Mouse (Mus musculus): ENCODE results near the gene Bloc1s6. TPM values are rescaled to one million over a fixed set of nuclear protein-coding genes. Genes with fewer than 3 reads are reported as not detected.

Bloc1s6 gene
- polyA plus RNA-seq, 1 experiment from 2014 or later: 75.4 TPM

DNA sequence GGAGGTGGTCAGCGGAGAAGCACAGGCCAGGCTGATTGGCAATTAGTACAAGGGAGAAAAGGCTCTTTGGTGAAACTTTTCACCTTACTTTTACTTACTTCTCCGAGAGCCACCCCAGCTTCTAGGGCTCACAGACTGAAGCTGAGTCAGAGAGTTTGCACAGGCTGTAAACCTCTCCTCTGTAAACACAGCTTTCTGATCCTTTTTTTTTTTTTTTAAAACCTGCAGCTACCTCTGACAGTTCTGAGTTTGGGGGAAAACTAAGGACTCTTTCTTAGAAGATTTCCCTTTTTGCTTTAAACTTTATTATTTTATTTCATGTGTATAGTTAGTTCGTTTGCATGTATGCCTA is 27.5 kb downstream of the Bloc1s6 start:
- no peak overlapping the region for H3K9ac ChIP-seq
- peaks cover 40% of the 10 kb centered on the region for H3K27me3 ChIP-seq
- H3K27ac ChIP-seq (replicated peaks): no peak overlapping the region
- H3K4me1 ChIP-seq (replicated peaks): peaks cover 9% of the 10 kb centered on the region
- H3K9me3 ChIP-seq: no peaks in the 10 kb centered on the region
- WGBS: 27% methylated on average over 3 of the region's 3 CpGs
- H3K4me2 ChIP-seq: peak overlapping the region; percentile 75
- no peaks in the 10 kb centered on the region for H3K36me3 ChIP-seq
- no peak for ATAC-seq (ENCODE audit: low read depth)
- H3K4me3 ChIP-seq: peak overlapping the region; percentile 40

DNA sequence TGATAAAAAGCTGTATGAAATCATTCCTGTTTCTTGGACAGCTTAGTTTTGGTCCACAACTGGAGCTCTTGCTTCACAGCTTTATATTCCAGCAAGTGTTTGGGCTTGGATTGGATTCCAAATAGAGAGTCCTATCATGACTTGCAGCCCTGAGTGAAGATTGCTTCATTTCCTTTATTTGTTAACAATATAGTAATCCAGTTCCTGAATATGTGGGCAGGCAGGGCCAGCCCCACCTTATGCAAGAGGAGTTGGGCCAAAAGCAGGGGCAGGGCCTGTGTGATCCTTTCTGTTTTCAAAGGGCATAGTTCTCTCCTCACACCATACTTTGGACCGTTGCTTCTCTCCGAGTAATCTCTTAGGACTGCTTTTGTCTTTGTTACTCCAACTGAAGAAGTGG is 32.7 kb downstream of the Bloc1s6 start:
- no peaks in the 10 kb centered on the region for H3K36me3 ChIP-seq
- peaks cover 10% of the 10 kb centered on the region for H3K27me3 ChIP-seq
- no peak overlapping the region for H3K4me3 ChIP-seq
- H3K4me2 ChIP-seq: no peak overlapping the region
- no peak overlapping the region for H3K9ac ChIP-seq
- H3K27ac ChIP-seq (replicated peaks): no peak overlapping the region
- H3K4me1 ChIP-seq (replicated peaks): no peaks in the 10 kb centered on the region
- no peaks in the 10 kb centered on the region for H3K9me3 ChIP-seq
- WGBS: 79% methylated on average over 2 of the region's 2 CpGs
- no peak for ATAC-seq (ENCODE audit: low read depth)

DNA sequence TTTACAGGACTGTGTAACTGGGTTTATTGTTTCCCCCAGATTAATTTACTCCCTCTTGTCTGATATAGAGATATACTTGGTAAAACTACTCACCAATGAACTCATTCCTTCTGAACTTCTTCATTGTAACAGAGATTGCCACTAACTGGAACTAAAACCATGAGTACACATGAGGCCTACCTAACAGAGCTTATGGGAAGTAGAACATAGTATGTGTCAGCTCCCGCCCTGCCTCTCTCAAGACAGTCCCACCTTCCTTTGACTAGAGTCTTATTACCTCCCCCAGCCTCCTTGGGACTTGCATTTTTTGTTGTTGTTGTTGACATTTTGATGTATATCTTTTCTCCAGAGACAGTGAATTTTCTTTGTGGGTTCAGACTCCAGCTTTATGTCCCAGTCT is 34.6 kb downstream of the Bloc1s6 start:
- Histone ChIP-seq H3K36me3 (no peaks in the 10 kb centered on the region), H3K9ac (no peak overlapping the region), H3K9me3 (no peaks in the 10 kb centered on the region), H3K27ac (replicated peaks) (no peak overlapping the region), H3K4me2 (no peak overlapping the region), H3K27me3 (no peaks in the 10 kb centered on the region), H3K4me1 (replicated peaks) (no peaks in the 10 kb centered on the region), H3K4me3 (no peak overlapping the region)
- WGBS: 84% methylated on average over 1 of the region's 1 CpGs
- no peak for ATAC-seq (ENCODE audit: low read depth)

DNA sequence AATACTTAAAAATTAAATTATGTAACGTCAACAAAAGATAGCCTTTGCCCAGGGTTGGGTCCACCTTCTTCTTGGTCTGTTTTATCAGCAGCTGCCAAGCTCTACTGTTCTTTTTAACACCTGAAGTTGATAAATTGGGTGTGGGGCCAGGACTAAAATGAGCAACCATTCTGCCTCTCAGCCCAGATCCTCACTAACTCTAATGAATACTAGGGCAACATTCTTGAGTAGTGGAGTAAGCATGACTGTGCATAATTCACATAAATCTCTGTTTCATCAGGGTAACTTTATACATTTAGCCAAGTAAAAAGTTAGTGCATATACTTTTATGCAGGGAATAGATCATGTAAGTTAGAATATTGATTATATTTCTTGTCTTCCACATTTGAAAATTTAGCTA is 37.2 kb downstream of the Bloc1s6 start:
- Histone ChIP-seq H3K4me3 (no peak overlapping the region), H3K36me3 (no peaks in the 10 kb centered on the region), H3K4me2 (no peak overlapping the region), H3K9me3 (no peaks in the 10 kb centered on the region), H3K27ac (replicated peaks) (no peak overlapping the region), H3K9ac (no peak overlapping the region), H3K4me1 (replicated peaks) (no peaks in the 10 kb centered on the region), H3K27me3 (no peaks in the 10 kb centered on the region)
- ATAC-seq (ENCODE audit: low read depth): no peak
- whole genome bisulfite sequencing: 80% methylated on average over 1 of the region's 1 CpGs

DNA sequence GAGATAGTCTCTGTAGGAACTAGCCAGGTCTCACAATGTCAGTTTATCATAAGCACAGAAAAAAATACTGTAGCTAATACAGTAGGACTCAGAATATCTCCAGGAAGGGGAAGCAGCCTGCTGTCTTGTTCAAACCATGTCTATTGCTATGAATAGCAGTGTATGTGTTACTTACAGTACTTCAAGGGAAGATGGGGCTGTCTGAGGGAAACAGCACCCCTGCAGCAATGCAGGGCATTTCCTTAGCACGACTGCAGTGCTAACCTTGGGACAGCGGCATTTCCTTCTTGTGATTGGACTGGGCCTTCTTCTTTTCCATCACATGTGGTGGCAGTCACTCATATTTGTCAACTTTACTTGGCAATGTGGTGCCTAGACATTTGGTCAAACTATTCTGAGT is 38.5 kb downstream of the Bloc1s6 start:
- Histone ChIP-seq H3K4me2 (no peak overlapping the region), H3K4me3 (no peak overlapping the region), H3K9me3 (no peaks in the 10 kb centered on the region), H3K27ac (replicated peaks) (no peak overlapping the region), H3K4me1 (replicated peaks) (no peaks in the 10 kb centered on the region), H3K36me3 (no peaks in the 10 kb centered on the region), H3K27me3 (no peaks in the 10 kb centered on the region), H3K9ac (no peak overlapping the region)
- WGBS: 74% methylated on average over 2 of the region's 2 CpGs
- no peak for ATAC-seq (ENCODE audit: low read depth)

DNA sequence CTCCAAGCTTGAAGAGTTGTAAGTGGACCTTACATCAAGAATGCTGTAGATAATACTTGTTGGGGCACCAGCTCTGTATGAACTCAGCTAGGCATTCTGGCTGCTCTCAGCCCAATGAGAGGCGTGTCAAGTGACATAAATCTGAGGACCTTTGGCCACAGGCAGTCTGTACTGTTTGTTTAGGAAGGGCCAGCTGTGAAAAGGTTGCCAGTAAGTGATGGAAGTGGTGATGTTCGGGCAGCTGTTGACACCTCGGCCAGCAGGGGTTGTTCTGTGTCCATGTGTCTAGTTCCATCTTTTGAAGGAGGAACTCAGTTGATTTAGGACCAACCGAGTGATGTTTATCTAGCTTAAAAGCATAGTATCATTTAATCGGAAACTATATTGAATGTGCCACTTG is 41.7 kb downstream of the Bloc1s6 start:
- no peak overlapping the region for H3K9ac ChIP-seq
- H3K36me3 ChIP-seq: no peaks in the 10 kb centered on the region
- H3K4me1 ChIP-seq (replicated peaks): no peaks in the 10 kb centered on the region
- no peaks in the 10 kb centered on the region for H3K9me3 ChIP-seq
- no peak overlapping the region for H3K27ac ChIP-seq (replicated peaks)
- no peak overlapping the region for H3K4me3 ChIP-seq
- no peak overlapping the region for H3K4me2 ChIP-seq
- 44% methylated on average over 5 of the region's 5 CpGs for WGBS
- ATAC-seq (ENCODE audit: low read depth): no peak
- no peaks in the 10 kb centered on the region for H3K27me3 ChIP-seq

DNA sequence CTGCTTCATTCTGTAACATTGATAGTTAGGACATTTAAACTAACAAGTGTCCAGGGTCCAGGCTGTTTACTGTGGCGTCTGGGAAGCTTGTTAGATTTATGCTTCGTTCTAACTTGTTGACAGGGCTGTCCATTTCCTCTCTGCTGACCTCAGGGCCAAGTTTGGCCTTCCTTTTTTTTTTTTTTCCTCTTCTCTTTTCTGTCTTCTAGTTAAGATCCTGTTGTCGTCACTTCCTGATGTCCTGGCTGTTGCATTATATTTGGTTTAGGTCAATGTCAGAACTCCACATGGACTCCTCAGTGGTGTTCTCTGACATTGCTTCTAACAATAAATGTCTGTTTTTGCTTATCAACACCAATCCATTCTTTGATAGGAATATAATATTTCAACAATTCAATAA is 42.1 kb downstream of the Bloc1s6 start:
- 64% methylated on average over 3 of the region's 3 CpGs for WGBS
- Histone ChIP-seq H3K27me3 (no peaks in the 10 kb centered on the region), H3K9me3 (no peaks in the 10 kb centered on the region), H3K9ac (no peak overlapping the region), H3K27ac (replicated peaks) (no peak overlapping the region), H3K4me2 (no peak overlapping the region), H3K4me1 (replicated peaks) (no peaks in the 10 kb centered on the region), H3K36me3 (no peaks in the 10 kb centered on the region), H3K4me3 (no peak overlapping the region)
- no peak for ATAC-seq (ENCODE audit: low read depth)

DNA sequence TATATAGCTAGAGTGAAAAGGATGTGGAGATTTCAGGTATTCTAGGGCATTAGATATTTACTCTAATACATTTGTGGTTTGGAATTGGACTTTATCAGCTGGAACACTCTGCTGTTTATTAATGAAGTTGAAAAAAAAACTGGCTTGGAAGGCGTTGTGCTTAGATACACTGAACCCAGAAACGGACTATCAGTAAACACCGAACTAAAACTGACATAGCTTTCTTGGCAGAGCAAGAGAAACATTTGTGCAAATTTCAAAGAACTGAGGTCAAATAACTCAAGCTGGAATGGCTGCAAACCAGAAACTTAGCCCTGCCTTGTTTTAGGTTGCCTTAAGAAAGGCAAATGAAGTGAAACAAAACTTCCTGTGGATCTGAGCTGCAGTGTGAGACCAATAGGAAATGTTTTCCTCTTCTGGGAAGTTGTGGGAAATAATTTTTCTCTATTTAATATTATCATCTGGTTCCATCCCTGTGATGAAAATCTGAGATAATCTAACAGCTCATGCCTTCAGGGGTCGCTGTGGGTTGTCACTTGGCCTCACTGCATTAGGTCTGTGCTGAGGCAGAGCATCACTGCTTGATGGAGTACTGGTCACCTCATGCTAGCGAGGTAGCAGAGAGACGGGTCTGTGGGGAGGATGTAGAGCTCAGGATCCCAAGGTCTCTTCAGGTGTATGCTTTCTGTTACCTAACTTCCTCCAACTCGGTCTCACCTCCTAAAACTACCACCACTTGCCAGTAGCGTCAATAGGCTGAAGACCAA is 43.5 kb downstream of the Bloc1s6 start:
- WGBS: 78% methylated on average over 8 of the region's 8 CpGs
- H3K27ac ChIP-seq (replicated peaks): no peak overlapping the region
- H3K27me3 ChIP-seq: no peaks in the 10 kb centered on the region
- ATAC-seq (ENCODE audit: low read depth): no peak
- H3K36me3 ChIP-seq: no peaks in the 10 kb centered on the region
- H3K4me2 ChIP-seq: no peak overlapping the region
- no peaks in the 10 kb centered on the region for H3K9me3 ChIP-seq
- no peak overlapping the region for H3K4me3 ChIP-seq
- H3K9ac ChIP-seq: no peak overlapping the region
- no peaks in the 10 kb centered on the region for H3K4me1 ChIP-seq (replicated peaks)

DNA sequence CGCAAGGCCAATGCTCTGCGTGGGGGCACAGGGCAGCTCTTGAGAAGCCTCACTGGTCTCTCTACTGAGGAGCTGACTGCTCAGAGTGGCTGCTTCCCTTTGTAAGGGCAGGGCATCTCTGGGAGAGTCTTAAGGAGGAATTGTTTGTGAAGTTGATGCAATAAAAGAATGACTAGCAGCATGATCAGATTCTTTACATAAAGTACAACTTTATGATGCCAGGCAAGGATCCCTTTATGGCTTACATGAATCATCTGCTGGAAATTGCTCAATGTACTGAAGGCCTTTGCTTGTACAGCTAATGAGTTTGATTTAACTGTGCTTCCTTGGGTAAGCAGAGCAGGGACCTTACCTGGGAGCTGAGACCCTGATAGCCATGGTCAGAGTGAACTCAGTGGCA is 45.4 kb downstream of the Bloc1s6 start:
- H3K9me3 ChIP-seq: no peaks in the 10 kb centered on the region
- H3K36me3 ChIP-seq: no peaks in the 10 kb centered on the region
- WGBS: 91% methylated on average over 2 of the region's 2 CpGs
- ATAC-seq (ENCODE audit: low read depth): no peak
- no peak overlapping the region for H3K27ac ChIP-seq (replicated peaks)
- no peak overlapping the region for H3K4me3 ChIP-seq
- H3K27me3 ChIP-seq: no peaks in the 10 kb centered on the region
- no peak overlapping the region for H3K9ac ChIP-seq
- H3K4me2 ChIP-seq: no peak overlapping the region
- no peaks in the 10 kb centered on the region for H3K4me1 ChIP-seq (replicated peaks)

DNA sequence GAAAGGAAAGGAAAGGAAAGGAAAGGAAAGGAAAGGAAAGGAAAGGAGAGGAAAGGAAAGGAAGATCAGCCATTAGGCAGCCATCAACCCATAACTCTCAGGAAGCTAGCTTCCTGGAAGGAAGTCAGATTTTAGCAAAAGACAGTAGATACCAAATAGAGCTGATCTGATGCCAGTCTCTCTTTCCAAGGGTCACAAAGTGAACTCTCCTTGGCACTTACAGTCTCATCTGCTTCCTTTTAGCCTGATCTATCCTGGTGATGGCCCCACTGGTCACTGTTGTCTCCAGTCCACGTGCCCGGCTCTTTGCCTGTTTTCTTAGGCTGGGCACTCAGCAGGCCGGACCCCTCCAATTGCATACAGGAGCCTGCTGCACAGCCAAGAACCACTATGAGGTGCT is 46.4 kb downstream of the Bloc1s6 start:
- no peak for ATAC-seq (ENCODE audit: low read depth)
- no peaks in the 10 kb centered on the region for H3K36me3 ChIP-seq
- no peak overlapping the region for H3K9ac ChIP-seq
- WGBS: 92% methylated on average over 3 of the region's 3 CpGs
- H3K4me2 ChIP-seq: no peak overlapping the region
- no peaks in the 10 kb centered on the region for H3K27me3 ChIP-seq
- no peak overlapping the region for H3K4me3 ChIP-seq
- H3K4me1 ChIP-seq (replicated peaks): no peaks in the 10 kb centered on the region
- no peak overlapping the region for H3K27ac ChIP-seq (replicated peaks)
- H3K9me3 ChIP-seq: no peaks in the 10 kb centered on the region

DNA sequence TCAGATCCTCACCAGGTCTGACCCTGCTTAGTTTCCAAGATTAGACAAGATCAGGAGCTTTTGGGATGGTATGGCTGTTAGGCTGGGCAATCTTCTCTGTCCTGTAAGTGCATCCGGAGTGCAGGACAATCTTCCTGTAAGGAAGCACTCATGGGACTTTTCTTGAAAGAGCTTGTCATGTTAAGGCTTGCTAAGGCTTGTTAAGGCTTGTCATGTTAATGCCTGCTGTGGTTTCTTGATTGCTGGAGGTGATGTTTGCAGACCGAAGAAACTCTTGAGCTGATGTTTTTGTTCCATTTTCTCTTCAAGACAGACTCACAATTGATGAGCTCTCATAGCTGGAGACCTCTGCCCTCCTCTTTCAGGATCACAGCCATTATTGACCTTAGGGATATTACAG is 47.9 kb downstream of the Bloc1s6 start:
- 73% methylated on average over 2 of the region's 2 CpGs for WGBS
- Histone ChIP-seq H3K27me3 (no peaks in the 10 kb centered on the region), H3K4me3 (no peak overlapping the region), H3K9ac (no peak overlapping the region), H3K27ac (replicated peaks) (no peak overlapping the region), H3K4me1 (replicated peaks) (no peaks in the 10 kb centered on the region), H3K9me3 (no peaks in the 10 kb centered on the region), H3K36me3 (no peaks in the 10 kb centered on the region), H3K4me2 (no peak overlapping the region)
- ATAC-seq (ENCODE audit: low read depth): no peak

DNA sequence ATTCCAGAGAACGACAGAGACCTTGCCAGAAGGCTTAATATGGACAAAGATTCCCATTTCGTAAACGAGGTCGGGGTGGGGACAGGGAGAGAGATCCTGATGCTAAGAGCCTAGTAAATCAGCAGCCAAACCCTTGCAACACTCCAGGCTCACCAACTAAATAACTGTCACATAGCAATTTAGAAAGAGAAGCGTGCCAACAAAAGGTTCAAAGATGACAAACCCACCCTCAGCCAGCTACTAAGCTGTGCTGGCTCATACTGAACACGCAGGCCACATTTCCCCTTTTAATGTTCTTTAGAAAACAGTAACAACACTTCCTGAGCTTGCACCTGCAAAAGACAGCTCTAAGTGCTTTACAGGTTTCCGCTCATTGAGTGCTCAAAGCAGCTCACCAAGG is 51.0 kb downstream of the Bloc1s6 start:
- no peak overlapping the region for H3K4me3 ChIP-seq
- no peak overlapping the region for H3K27ac ChIP-seq (replicated peaks)
- H3K9me3 ChIP-seq: no peaks in the 10 kb centered on the region
- H3K9ac ChIP-seq: no peak overlapping the region
- H3K4me1 ChIP-seq (replicated peaks): no peaks in the 10 kb centered on the region
- ATAC-seq (ENCODE audit: low read depth): no peak
- 79% methylated on average over 7 of the region's 7 CpGs for WGBS
- no peak overlapping the region for H3K4me2 ChIP-seq
- H3K36me3 ChIP-seq: no peaks in the 10 kb centered on the region
- no peaks in the 10 kb centered on the region for H3K27me3 ChIP-seq

DNA sequence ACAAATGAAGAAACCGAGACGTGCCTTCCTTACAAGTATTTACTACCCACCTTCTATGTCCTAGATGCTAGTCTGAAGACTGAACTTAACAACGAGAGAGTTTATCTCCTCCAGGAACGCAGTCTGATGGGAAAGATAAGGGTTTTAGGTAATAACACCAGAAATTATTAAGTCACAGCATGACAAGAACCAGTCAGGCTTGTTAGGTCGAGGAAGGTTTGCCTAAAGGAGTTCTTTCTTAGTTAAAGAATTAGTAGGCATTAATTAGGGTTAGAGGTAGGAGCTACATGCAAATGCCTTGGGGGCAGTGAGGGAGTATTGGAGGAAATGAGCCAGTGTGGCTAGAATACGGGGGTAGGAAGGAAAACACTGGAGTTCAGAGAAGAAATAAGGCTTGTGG is 51.4 kb downstream of the Bloc1s6 start:
- Histone ChIP-seq H3K9me3 (no peaks in the 10 kb centered on the region), H3K4me2 (no peak overlapping the region), H3K9ac (no peak overlapping the region), H3K4me1 (replicated peaks) (no peaks in the 10 kb centered on the region), H3K36me3 (no peaks in the 10 kb centered on the region), H3K4me3 (no peak overlapping the region), H3K27me3 (no peaks in the 10 kb centered on the region), H3K27ac (replicated peaks) (no peak overlapping the region)
- ATAC-seq (ENCODE audit: low read depth): no peak
- WGBS: 73% methylated on average over 6 of the region's 6 CpGs
